Mouse (Mus musculus): ENCODE measurements around the gene Plac1. TPM values are rescaled to one million over a fixed set of nuclear protein-coding genes. Genes with fewer than 3 reads are reported as not detected.
"Not testable (repeated sequence)": the region's sequence is repeated elsewhere in the genome, so short reads cannot be mapped to it uniquely, and the experiment has no call there.

Plac1 gene
- total RNA-seq, 2 experiments from 2014 or later = not detected

- intact Hi-C loops (cut with DNase I) = loop anchor here (10.0 kb wide), 1 partner anchor 178 kb away; no protein-coding TSS in a partner anchor
- DNase-seq (ENCODE audit: low spot score in 2 of 2) = peak in 1 of 2 experiments; percentile 4
Observed at GRCm38 (mm10) chrX:53056627-53057026, 183.3 kb downstream of the Plac1 start.

GRCm38 (mm10) chrX:53055771-53056170 is 184.1 kb downstream of the Plac1 start:
- no peak for DNase-seq (ENCODE audit: low spot score in 2 of 2)
- intact Hi-C loops (cut with DNase I) = loop anchor here (10.0 kb wide), 1 partner anchor 179 kb away; no protein-coding TSS in a partner anchor

- DNase-seq (ENCODE audit: low spot score in 2 of 2) = no peak
- intact Hi-C loops (cut with DNase I) = loop anchor here (10.0 kb wide), 1 partner anchor 181 kb away; no protein-coding TSS in a partner anchor
Observed at GRCm38 (mm10) chrX:53053885-53054284, 186.0 kb downstream of the Plac1 start.

GRCm38 (mm10) chrX:53052652-53053500 is 187.0 kb downstream of the Plac1 start:
- intact Hi-C loops (cut with DNase I) = loop anchor here (10.0 kb wide), 1 partner anchor 182 kb away; no protein-coding TSS in a partner anchor
- no peak for DNase-seq (ENCODE audit: low spot score in 2 of 2)

GRCm38 (mm10) chrX:53050353-53050752 is 189.6 kb downstream of the Plac1 start:
- intact Hi-C loops (cut with DNase I) = loop anchor here (10.0 kb wide), 1 partner anchor 184 kb away; no protein-coding TSS in a partner anchor
- no peak for DNase-seq (ENCODE audit: low spot score in 2 of 2)

GRCm38 (mm10) chrX:53049196-53049595 is 190.7 kb downstream of the Plac1 start:
- DNase-seq (ENCODE audit: low spot score in 2 of 2) = no peak

GRCm38 (mm10) chrX:53046911-53047310 is 193.0 kb downstream of the Plac1 start:
- intact Hi-C loops (cut with DNase I) = no loop called here
- no peak for DNase-seq (ENCODE audit: low spot score in 2 of 2)

More at GRCm38 (mm10) chrX:53049196-53049595, 190.7 kb downstream of the Plac1 start:
- intact Hi-C loops (cut with DNase I) = no loop called here

GRCm38 (mm10) chrX:53046033-53046432 is 193.9 kb downstream of the Plac1 start:
- intact Hi-C loops (cut with DNase I) = no loop called here
- DNase-seq (ENCODE audit: low spot score in 2 of 2) = no peak

GRCm38 (mm10) chrX:53045187-53045903 is 194.6 kb downstream of the Plac1 start:
- DNase-seq (ENCODE audit: low spot score in 2 of 2) = peak in 1 of 2 experiments; percentile 4
- intact Hi-C loops (cut with DNase I) = no loop called here

- intact Hi-C loops (cut with DNase I) = no loop called here
- DNase-seq (ENCODE audit: low spot score in 2 of 2) = no peak
Observed at GRCm38 (mm10) chrX:53041006-53041405, 198.9 kb downstream of the Plac1 start.

GRCm38 (mm10) chrX:53040138-53040537 is 199.8 kb downstream of the Plac1 start:
- no peak for DNase-seq (ENCODE audit: low spot score in 2 of 2)
- intact Hi-C loops (cut with DNase I) = no loop called here

- DNase-seq (ENCODE audit: low spot score in 2 of 2) = no peak
- intact Hi-C loops (cut with DNase I) = no loop called here
Observed at GRCm38 (mm10) chrX:53039651-53040050, 200.3 kb downstream of the Plac1 start.

GRCm38 (mm10) chrX:53038194-53038593 is 201.7 kb downstream of the Plac1 start:
- intact Hi-C loops (cut with DNase I) = no loop called here
- no peak for DNase-seq (ENCODE audit: low spot score in 2 of 2)

GRCm38 (mm10) chrX:53029559-53029958 is 210.4 kb downstream of the Plac1 start:
- intact Hi-C loops (cut with DNase I) = no loop called here
- no peak for DNase-seq (ENCODE audit: low spot score in 2 of 2)

GRCm38 (mm10) chrX:53025471-53026223 is 214.3 kb downstream of the Plac1 start:
- DNase-seq (ENCODE audit: low spot score in 2 of 2) = no peak
- intact Hi-C loops (cut with DNase I) = no loop called here

GRCm38 (mm10) chrX:53024268-53024667 is 215.6 kb downstream of the Plac1 start:
- intact Hi-C loops (cut with DNase I); DNase-seq (ENCODE audit: low spot score in 2 of 2): not testable (repeated sequence)

- intact Hi-C loops (cut with DNase I) = no loop called here
- no peak for DNase-seq (ENCODE audit: low spot score in 2 of 2)
Observed at GRCm38 (mm10) chrX:53023021-53023420, 216.9 kb downstream of the Plac1 start.
